Mouse (Mus musculus) mouse embryonic stem cell (cell line): Measurements from ENCODE around the gene Ppp2r5d.

ENCODE experiments used
- in situ Hi-C, 2 experiments: fragments of 300-500 bp; cut with MboI; formaldehyde crosslinking; loops; 1 replicate in 1 of 2; 3 replicates in 1 of 2; pipeline ENCODE4 v1.14.3; 2019 to 2020; ENCODE audit warnings: low sequenced_read_pairs in 2 of 2, low pct_unique_long_range_greater_than_20kb in 1 of 2, mixed read lengths in 1 of 2; ENCODE audit not compliant: unreplicated experiment in 1 of 2

Ppp2r5d gene

GRCm38 (mm10) chr17:46661351-46661750 is 43.6 kb downstream of the Ppp2r5d start:
- in situ Hi-C loops = no loop called here

- in situ Hi-C loops = no loop called here
These were observed 48.9 kb downstream of the Ppp2r5d start for GRCm38 (mm10) chr17:46656054-46656453.

GRCm38 (mm10) chr17:46651755-46652547 is 53.0 kb downstream of the Ppp2r5d start:
- in situ Hi-C loops = loop anchor here in 1 of 2 experiments (5.0 kb wide), 1 partner anchor 60 kb away; the partner anchor contains the start of gene Pex6

GRCm38 (mm10) chr17:46651292-46651691 is 53.6 kb downstream of the Ppp2r5d start:
- in situ Hi-C loops = loop anchor here in 1 of 2 experiments (5.0 kb wide), 1 partner anchor 61 kb away; the partner anchor contains the start of gene Pex6

GRCm38 (mm10) chr17:46650232-46651031 is 54.5 kb downstream of the Ppp2r5d start, which contains the start of gene Cul7:
Cul7 (plus strand) TSS chr17:46650337.
- in situ Hi-C loops = loop anchor here in 1 of 2 experiments (5.0 kb wide), 1 partner anchor 62 kb away; the partner anchor contains the start of gene Pex6

GRCm38 (mm10) chr17:46649811-46650210 is 55.1 kb downstream of the Ppp2r5d start:
- in situ Hi-C loops = loop anchor here in 1 of 2 experiments (5.0 kb wide), 1 partner anchor 62 kb away; the partner anchor contains the start of gene Pex6

GRCm38 (mm10) chr17:46648436-46648835 is 56.5 kb downstream of the Ppp2r5d start:
- in situ Hi-C loops = no loop called here

- in situ Hi-C loops = no loop called here
These were observed 57.6 kb downstream of the Ppp2r5d start for GRCm38 (mm10) chr17:46647279-46647678.

- in situ Hi-C loops = no loop called here
These were observed 58.6 kb downstream of the Ppp2r5d start for GRCm38 (mm10) chr17:46646322-46646662.

- in situ Hi-C loops = no loop called here
These were observed 59.2 kb downstream of the Ppp2r5d start, which contains the start of the genes Klc4 and Mrpl2 for GRCm38 (mm10) chr17:46645561-46646321. Klc4 (minus strand) TSS chr17:46646022. Mrpl2 (plus strand) TSS chr17:46646229.

GRCm38 (mm10) chr17:46644916-46645475 is 59.9 kb downstream of the Ppp2r5d start:
- in situ Hi-C loops = no loop called here

GRCm38 (mm10) chr17:46644152-46644805 is 60.6 kb downstream of the Ppp2r5d start:
- in situ Hi-C loops = no loop called here

GRCm38 (mm10) chr17:46642060-46642459 is 62.9 kb downstream of the Ppp2r5d start:
- in situ Hi-C loops = no loop called here

GRCm38 (mm10) chr17:46639929-46640328 is 65.0 kb downstream of the Ppp2r5d start:
- in situ Hi-C loops = no loop called here

GRCm38 (mm10) chr17:46636831-46637523 is 67.9 kb downstream of the Ppp2r5d start:
- in situ Hi-C loops = no loop called here
